Mouse (Mus musculus): ENCODE data around the gene Abi3. TPM values are rescaled to one million over a fixed set of nuclear protein-coding genes. Genes with fewer than 3 reads are reported as not detected.
A peak's percentile ranks its signal among the peaks of the same experiment; 100 is the strongest.

The Abi3 gene
- polyA plus RNA-seq, 1 experiment from 2014 or later = 7.2 TPM

DNA sequence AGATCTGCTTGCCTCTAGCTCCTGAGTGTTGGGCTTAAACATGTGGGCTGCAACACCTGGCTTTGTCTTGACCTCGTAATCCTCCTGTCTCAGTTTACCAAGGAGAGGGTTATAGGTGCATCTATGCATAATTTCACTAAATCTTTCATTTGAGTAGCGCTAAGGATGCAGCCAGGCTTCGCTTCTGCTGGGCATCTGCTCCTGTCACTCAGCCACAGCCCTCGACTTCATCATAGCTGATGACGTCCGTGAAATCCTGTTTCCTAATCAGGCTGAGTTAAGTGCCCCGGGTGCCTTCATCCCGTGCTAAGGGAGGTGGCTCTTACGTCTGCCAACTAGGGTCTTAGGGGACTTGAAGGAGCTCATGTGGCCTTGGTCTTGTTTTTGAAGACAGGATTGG is 58.3 kb downstream of the Abi3 start:
- ATAC-seq (ENCODE audit: insufficient read depth) (no peak), DNase-seq (no peak)
- H3K36me3 ChIP-seq (ENCODE audit: insufficient read depth) = no peaks in the 10 kb centered on the region
- no peaks in the 10 kb centered on the region for H3K9me3 ChIP-seq (ENCODE audit: low read depth, low read length)
- no peaks in the 10 kb centered on the region for H3K4me1 ChIP-seq (ENCODE audit: insufficient read depth)
- TF ChIP-seq CTCF (IDR thresholded peaks at IDR 0.05; ENCODE audit: low read depth) = no peak
- H3K27ac ChIP-seq (ENCODE audit: low read depth) = no peak overlapping the region
- H3K4me3 ChIP-seq (ENCODE audit: low read depth, low read length) = no peak overlapping the region
- no peak overlapping the region for H3K4me2 ChIP-seq
- H3K27me3 ChIP-seq (ENCODE audit: insufficient read depth, low read length) = no peaks in the 10 kb centered on the region
- H3K9ac ChIP-seq = no peak overlapping the region
- 82% methylated on average over 9 of the region's 9 CpGs for WGBS

DNA sequence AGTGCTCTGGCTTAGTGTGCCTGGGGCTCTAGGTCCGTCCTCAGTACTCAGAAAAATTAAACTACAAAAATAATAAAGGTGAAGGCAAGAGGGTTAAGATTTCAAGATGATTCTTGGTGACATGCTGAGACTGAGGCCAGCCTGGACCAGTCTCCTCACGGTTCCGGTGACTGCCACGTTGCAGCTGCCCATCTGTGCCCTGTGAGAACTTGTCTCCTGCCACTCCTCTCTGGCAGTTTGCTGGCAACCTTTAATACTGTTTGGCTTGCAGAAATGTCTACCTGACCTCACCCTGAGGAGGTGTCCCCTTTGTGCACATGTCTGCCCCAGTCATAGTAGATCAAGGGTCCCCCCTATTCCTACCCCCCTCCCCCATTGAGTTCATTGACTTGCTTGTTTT is 58.8 kb downstream of the Abi3 start:
- Histone ChIP-seq H3K4me2 (no peak overlapping the region), H3K4me3 (ENCODE audit: low read depth, low read length) (no peak overlapping the region), H3K36me3 (ENCODE audit: insufficient read depth) (no peaks in the 10 kb centered on the region), H3K9me3 (ENCODE audit: low read depth, low read length) (no peaks in the 10 kb centered on the region), H3K9ac (no peak overlapping the region), H3K27me3 (ENCODE audit: insufficient read depth, low read length) (no peaks in the 10 kb centered on the region), H3K27ac (ENCODE audit: low read depth) (no peak overlapping the region), H3K4me1 (ENCODE audit: insufficient read depth) (no peaks in the 10 kb centered on the region)
- no peak for TF ChIP-seq CTCF (IDR thresholded peaks at IDR 0.05; ENCODE audit: low read depth)
- DNase-seq (no peak), ATAC-seq (ENCODE audit: insufficient read depth) (no peak)
- 83% methylated on average over 4 of the region's 4 CpGs for WGBS

DNA sequence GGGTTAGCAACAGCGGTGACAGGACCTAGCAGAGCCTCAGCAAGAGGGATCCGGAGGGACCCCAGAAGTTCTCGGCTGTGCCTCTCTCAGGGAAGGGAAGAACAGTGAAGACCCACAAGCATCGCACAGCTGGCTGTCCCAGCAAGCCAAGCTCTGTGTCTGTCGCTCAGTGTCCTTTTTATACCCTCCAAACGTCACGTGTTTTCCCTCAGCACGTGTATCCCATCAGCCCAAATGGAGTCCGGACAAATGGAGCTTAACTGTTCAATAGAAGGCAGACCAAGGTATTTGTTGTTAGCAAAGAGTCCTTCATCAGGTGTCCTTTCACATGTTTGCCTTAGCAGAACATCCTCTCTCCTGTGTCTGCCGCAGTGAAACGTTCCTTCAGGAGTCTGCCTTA is 60.7 kb downstream of the Abi3 start:
- no peaks in the 10 kb centered on the region for H3K27me3 ChIP-seq (ENCODE audit: insufficient read depth, low read length)
- no peaks in the 10 kb centered on the region for H3K36me3 ChIP-seq (ENCODE audit: insufficient read depth)
- TF ChIP-seq CTCF (IDR thresholded peaks at IDR 0.05; ENCODE audit: low read depth) = no peak
- no peaks in the 10 kb centered on the region for H3K4me1 ChIP-seq (ENCODE audit: insufficient read depth)
- WGBS = 76% methylated on average over 11 of the region's 11 CpGs
- no peak overlapping the region for H3K4me3 ChIP-seq (ENCODE audit: low read depth, low read length)
- H3K9me3 ChIP-seq (ENCODE audit: low read depth, low read length) = no peaks in the 10 kb centered on the region
- DNase-seq (no peak), ATAC-seq (ENCODE audit: insufficient read depth) (no peak)
- no peak overlapping the region for H3K27ac ChIP-seq (ENCODE audit: low read depth)
- no peak overlapping the region for H3K9ac ChIP-seq
- no peak overlapping the region for H3K4me2 ChIP-seq

DNA sequence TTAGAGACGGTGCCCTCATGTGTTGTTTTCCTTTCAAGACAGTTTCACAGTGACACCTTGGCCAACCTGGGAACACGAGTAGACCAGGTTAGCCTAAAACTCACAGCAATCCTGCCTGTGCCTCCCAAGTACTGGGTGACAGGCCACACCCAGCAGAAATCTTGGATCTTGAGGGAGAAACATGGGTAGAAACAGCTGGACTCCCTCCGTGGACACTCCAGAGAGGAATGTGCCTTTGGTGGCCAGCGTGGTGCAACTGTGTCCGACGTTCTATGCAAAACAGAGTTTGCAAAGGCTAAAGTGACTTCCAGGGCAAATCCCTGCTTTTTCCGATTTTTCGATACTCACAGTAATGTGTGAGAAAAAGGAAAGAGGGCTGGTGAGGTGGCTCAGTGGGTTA is 61.8 kb downstream of the Abi3 start:
- ATAC-seq (ENCODE audit: insufficient read depth) (peak; percentile 65; the same call in 1 of the 2 replicates), DNase-seq (peak; percentile 85)
- WGBS = 60% methylated on average over 8 of the region's 8 CpGs
- no peaks in the 10 kb centered on the region for H3K9me3 ChIP-seq (ENCODE audit: low read depth, low read length)
- no peaks in the 10 kb centered on the region for H3K4me1 ChIP-seq (ENCODE audit: insufficient read depth)
- H3K27me3 ChIP-seq (ENCODE audit: insufficient read depth, low read length) = no peaks in the 10 kb centered on the region
- no peak overlapping the region for H3K4me3 ChIP-seq (ENCODE audit: low read depth, low read length)
- 0 out of 2 replicates have a peak, but pooled peaks cover 3% of the 10 kb centered on the region for H3K36me3 ChIP-seq (ENCODE audit: insufficient read depth)
- no peak overlapping the region for H3K4me2 ChIP-seq
- H3K27ac ChIP-seq (ENCODE audit: low read depth) = no peak overlapping the region
- no peak overlapping the region for H3K9ac ChIP-seq
- no peak for TF ChIP-seq CTCF (IDR thresholded peaks at IDR 0.05; ENCODE audit: low read depth)

Other genes starting within 250 kb of the Abi3 start
- 220 and 252 TPM in 2 replicates for gene Phb, start 175.5 kb downstream of the Abi3 start, polyA plus RNA-seq (2014; fragmentation: Nextera tagmentation; extraction: Ambion mirVana)
- 12.4 and 13.6 TPM in 2 replicates for gene Zfp652, start 129.8 kb downstream of the Abi3 start, polyA plus RNA-seq (2014; fragmentation: Nextera tagmentation; extraction: Ambion mirVana)
- 2.1 and 2.3 TPM in 2 replicates for gene B130006D01Rik, start 118.9 kb downstream of the Abi3 start, polyA plus RNA-seq (2014; fragmentation: Nextera tagmentation; extraction: Ambion mirVana)
- gene Phospho1, start 18.0 kb downstream of the Abi3 start, polyA plus RNA-seq (2014; fragmentation: Nextera tagmentation; extraction: Ambion mirVana) = 0.37 TPM in 1 of 2 replicates, not detected in the other
- 13.4 and 14.8 TPM in 2 replicates for gene Gngt2, start 5.3 kb downstream of the Abi3 start, polyA plus RNA-seq (2014; fragmentation: Nextera tagmentation; extraction: Ambion mirVana)
- gene B4galnt2, start 72.4 kb upstream of the Abi3 start, polyA plus RNA-seq (2014; fragmentation: Nextera tagmentation; extraction: Ambion mirVana) = 0.11 and 0.18 TPM in 2 replicates
- gene Igf2bp1, start 163.5 kb upstream of the Abi3 start, polyA plus RNA-seq (2014; fragmentation: Nextera tagmentation; extraction: Ambion mirVana) = 25.6 and 30.9 TPM in 2 replicates
- gene Gip, start 182.1 kb upstream of the Abi3 start, polyA plus RNA-seq (2014; fragmentation: Nextera tagmentation; extraction: Ambion mirVana) = not detected in 2 replicates
- gene Snf8, start 192.4 kb upstream of the Abi3 start, polyA plus RNA-seq (2014; fragmentation: Nextera tagmentation; extraction: Ambion mirVana) = 37.2 and 37.6 TPM in 2 replicates
- gene Ube2z, start 222.9 kb upstream of the Abi3 start, polyA plus RNA-seq (2014; fragmentation: Nextera tagmentation; extraction: Ambion mirVana) = 37.8 and 43.2 TPM in 2 replicates
- 725 and 738 TPM in 2 replicates for gene Atp5g1, start 233.2 kb upstream of the Abi3 start, polyA plus RNA-seq (2014; fragmentation: Nextera tagmentation; extraction: Ambion mirVana)

Data from lung, embryonic 14.5 days (tissue).